Mouse (Mus musculus) embryonic fibroblast, embryonic 13.5 days (primary cell): ENCODE data around the gene Vstm4. TPM values are rescaled to one million over a fixed set of nuclear protein-coding genes. Genes with fewer than 3 reads are reported as not detected.
A peak's percentile ranks its signal among the peaks of the same experiment; 100 is the strongest.

ENCODE experiments used
- H3K27ac ChIP-seq: 2 replicates; pipeline ENCODE4 v1.5.1; 2012; ENCODE audit warnings: low read length, control low read depth, inconsistent platforms; ENCODE audit not compliant: insufficient read depth
- H3K4me1 ChIP-seq: 2 replicates; pipeline ENCODE4 v1.6.1; 2011; ENCODE audit warnings: low read length; ENCODE audit not compliant: control insufficient read depth, insufficient read depth
- H3K4me3 ChIP-seq: 2 replicates; pipeline ENCODE4 v1.5.1; 2011; ENCODE audit warnings: mild to moderate bottlenecking, control low read depth, low read length; ENCODE audit not compliant: insufficient read depth
- CTCF ChIP-seq: IDR thresholded peaks from 2 replicates; pipeline ENCODE4 v1.5.1; 2011; ENCODE audit warnings: mild to moderate bottlenecking, control low read depth, low read length, moderate library complexity, borderline replicate concordance; ENCODE audit not compliant: insufficient read depth
- POLR2A ChIP-seq: IDR thresholded peaks from 2 replicates; pipeline ENCODE4 v1.6.1; 2011; ENCODE audit warnings: low read depth, mild to moderate bottlenecking, control low read depth, low read length, moderate library complexity
- polyA plus RNA-seq: library from polyadenylated mRNA; stranded (reverse); fragments of >200 nt; gene quantifications from 2 replicates; pipeline ENCODE4 v1.2.4, GENCODE M21; 2011; ENCODE audit warnings: low read depth; ENCODE audit not compliant: missing spikeins, insufficient read length

The Vstm4 gene
- polyA plus RNA-seq, 1 experiment: 3.9 TPM

- H3K27ac ChIP-seq: no peak overlapping the region
- no peaks in the 10 kb centered on the region for H3K4me1 ChIP-seq
- no peak overlapping the region for H3K4me3 ChIP-seq
- TF ChIP-seq POLR2A: no peak
- no peak for TF ChIP-seq CTCF
Measured at GRCm38 (mm10) chr14:32923871-32924270, 67.3 kb downstream of the Vstm4 start.

DNA sequence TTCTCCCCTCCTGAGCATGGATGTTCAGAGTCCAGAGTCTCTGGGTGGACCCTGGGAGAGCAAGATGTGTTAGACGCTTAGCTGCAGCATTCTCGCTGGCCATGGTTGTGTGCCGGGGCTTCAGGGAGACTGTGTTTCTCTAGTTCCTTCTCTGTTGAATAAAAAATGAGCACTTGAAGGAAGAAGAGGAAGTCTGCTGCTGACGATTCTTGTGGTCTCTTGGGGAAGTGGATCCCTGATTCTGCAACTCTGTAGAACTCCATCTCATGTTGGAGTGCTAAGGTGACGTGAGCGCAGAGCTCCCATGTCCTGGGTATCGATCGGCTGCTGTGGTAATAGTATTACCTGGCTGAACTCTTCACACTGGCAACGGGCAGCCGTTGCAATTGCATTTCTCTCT, 75.2 kb downstream of the Vstm4 start:
- no peak for TF ChIP-seq POLR2A
- TF ChIP-seq CTCF: no peak
- H3K4me3 ChIP-seq: no peak overlapping the region
- H3K27ac ChIP-seq: no peak overlapping the region
- peaks cover 4% of the 10 kb centered on the region for H3K4me1 ChIP-seq

DNA sequence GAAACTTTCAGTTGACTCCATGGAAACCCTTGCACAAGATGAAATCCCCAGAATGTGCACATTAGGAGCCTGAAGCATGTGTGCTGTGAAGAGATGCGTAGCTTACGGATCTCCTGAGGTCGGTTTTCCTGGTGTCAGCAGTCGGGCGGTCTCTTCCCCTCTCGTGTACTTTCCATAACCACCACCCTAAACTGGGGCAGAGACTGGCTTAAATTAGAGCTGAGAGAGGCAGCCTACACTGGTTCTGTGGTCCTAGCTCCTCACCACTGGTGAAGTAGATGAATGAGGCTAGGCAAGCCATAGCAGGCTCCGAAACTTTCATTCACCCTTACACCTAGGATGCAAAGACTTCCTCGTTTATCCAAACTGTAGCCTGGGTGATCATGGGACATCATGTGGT, 75.7 kb downstream of the Vstm4 start:
- no peak overlapping the region for H3K4me3 ChIP-seq
- TF ChIP-seq CTCF (no peak), POLR2A (no peak)
- peaks cover 4% of the 10 kb centered on the region for H3K4me1 ChIP-seq
- H3K27ac ChIP-seq: no peak overlapping the region

- peaks cover 4% of the 10 kb centered on the region for H3K4me1 ChIP-seq
- no peak overlapping the region for H3K4me3 ChIP-seq
- TF ChIP-seq POLR2A (no peak), CTCF (no peak)
- no peak overlapping the region for H3K27ac ChIP-seq
Measured at GRCm38 (mm10) chr14:32934064-32934463, 77.5 kb downstream of the Vstm4 start.

GRCm38 (mm10) chr14:32939217-32939616, 82.7 kb downstream of the Vstm4 start:
- H3K4me3 ChIP-seq: no peak overlapping the region
- TF ChIP-seq POLR2A: no peak
- no peak for TF ChIP-seq CTCF
- no peak overlapping the region for H3K27ac ChIP-seq

GRCm38 (mm10) chr14:32947512-32947911, 91.0 kb downstream of the Vstm4 start:
- Histone ChIP-seq H3K27ac (no peak overlapping the region), H3K4me3 (no peak overlapping the region), H3K4me1 (no peaks in the 10 kb centered on the region)
- TF ChIP-seq CTCF: no peak
- TF ChIP-seq POLR2A: no peak

More at GRCm38 (mm10) chr14:32939217-32939616, 82.7 kb downstream of the Vstm4 start:
- H3K4me1 ChIP-seq: no peaks in the 10 kb centered on the region

DNA sequence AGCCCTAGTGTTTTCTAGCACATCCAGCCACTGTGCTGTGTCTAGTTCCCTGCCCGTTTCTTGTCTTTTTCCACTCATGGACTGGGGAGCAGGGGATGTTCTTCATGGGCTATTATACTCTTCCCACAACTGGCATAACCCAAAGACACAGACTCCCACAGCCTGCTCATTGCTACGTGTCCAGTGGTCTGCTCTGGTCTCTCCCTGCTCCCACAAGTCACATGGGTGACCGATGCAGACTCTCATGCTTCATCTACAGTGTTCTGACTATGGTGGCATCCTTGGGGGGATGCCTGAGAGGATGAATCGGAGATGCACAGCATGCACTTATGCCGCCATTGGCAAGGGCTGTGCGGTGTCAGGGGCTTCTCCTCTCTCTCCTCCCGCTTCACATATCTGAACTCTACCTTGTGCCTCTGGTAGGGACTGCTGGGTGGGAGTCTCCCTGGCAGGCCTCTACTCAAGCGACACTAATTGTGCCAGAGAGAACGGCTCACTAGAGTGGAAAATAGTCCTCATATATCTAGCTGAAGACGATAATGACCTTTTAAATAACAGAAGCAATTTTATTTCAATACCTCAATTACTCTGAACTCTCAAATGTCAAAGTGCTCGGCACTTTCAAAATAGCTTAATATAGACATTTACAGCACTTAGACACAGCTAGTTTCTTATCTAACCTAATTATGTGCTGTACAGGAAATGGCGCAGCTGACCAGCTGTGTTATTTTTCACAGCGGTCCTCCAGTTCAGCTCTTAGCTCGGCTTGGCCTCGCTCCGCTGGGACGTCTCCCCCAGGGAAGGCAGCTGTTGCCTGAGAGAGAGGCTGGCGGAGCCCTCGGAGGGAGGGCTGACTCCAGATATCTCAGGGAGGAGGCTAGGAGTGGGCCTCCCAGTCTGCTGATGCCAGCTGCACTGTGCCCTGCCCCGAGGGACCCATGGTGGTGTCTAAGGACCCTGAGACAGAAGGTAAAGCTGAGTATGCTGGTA, 94.1 kb downstream of the Vstm4 start:
- Histone ChIP-seq H3K27ac (no peak overlapping the region), H3K4me1 (no peaks in the 10 kb centered on the region), H3K4me3 (no peak overlapping the region)
- TF ChIP-seq POLR2A (no peak), CTCF (no peak)

DNA sequence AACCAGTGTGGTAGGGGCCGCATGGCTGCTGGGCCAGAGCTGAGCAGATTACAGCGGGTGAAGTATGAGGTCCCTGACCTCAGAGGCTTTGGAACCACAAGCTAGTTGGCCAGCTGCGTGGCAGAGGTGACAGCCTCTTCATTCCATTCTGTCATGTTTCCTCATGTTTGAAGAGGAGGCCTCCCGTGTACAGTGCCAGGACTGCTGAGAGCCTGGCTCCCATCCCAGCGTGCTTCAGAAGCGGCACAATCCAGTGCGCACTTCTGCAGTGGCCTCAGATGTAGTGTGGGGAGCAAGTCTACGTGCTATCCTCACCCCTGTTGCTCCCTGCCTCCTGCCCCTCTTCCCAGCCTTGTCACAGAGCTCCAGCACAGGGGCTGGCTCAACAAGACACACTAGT, 99.9 kb downstream of the Vstm4 start:
- TF ChIP-seq CTCF: no peak
- no peak for TF ChIP-seq POLR2A
- no peak overlapping the region for H3K27ac ChIP-seq
- H3K4me1 ChIP-seq: no peaks in the 10 kb centered on the region
- no peak overlapping the region for H3K4me3 ChIP-seq

DNA sequence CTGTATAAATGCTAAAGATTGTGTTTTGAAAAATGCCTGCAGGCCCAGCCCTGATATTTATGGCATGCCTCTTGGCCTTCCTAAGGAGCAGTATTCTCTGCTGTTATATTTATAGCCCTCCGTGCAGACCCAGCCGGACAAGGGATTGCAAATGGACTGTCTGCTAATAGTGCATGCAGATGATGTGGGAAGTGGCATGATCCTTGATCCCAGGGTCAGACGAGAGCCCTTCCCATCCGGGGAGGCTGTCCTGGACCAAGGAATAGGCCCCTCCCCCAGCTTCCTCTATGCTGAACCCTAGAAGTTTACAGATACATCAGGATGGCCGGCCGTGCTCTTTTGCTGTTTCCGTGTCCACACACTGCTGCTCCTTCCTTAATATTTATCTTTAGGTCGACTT, 102.1 kb downstream of the Vstm4 start:
- Histone ChIP-seq H3K27ac (no peak overlapping the region), H3K4me3 (no peak overlapping the region), H3K4me1 (peaks cover 3% of the 10 kb centered on the region; the same call in 1 of the 2 replicates)
- TF ChIP-seq CTCF: no peak
- TF ChIP-seq POLR2A: no peak

DNA sequence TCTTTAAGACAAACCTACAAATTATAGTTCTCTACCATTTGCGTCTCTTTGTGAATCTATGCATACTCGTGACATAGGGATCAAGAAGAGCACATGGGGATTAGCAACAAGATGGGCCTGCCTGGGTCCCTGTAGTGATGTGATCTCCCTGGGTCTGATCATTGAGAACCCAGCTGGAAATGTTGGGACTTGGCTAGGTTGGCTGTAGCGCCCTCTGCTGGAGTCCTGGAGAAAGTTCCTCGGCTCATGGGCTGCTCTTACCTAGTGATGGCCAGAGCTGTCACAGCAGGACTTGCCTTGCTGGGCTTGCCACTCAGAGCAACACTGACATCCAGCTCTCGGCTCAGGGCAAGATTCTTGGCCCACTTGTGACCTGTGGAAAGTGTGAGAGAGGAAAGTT, 103.9 kb downstream of the Vstm4 start:
- TF ChIP-seq POLR2A (no peak), CTCF (peak; percentile 13; the same call in 1 of the 2 replicates)
- no peak overlapping the region for H3K27ac ChIP-seq
- peaks cover 7% of the 10 kb centered on the region for H3K4me1 ChIP-seq
- H3K4me3 ChIP-seq: no peak overlapping the region
